Mouse (Mus musculus) G1E (cell line): ENCODE results near the gene Camkmt.

Experiments
- CTCF ChIP-seq: IDR thresholded peaks from 2 replicates; pipeline ENCODE4 v1.5.1; 2012; ENCODE audit warnings: low read depth, low read length, inconsistent platforms, mixed read lengths
- GATA1 ChIP-seq: IDR thresholded peaks from 2 replicates; pipeline ENCODE4 v1.6.1; 2012; ENCODE audit warnings: borderline replicate concordance, low read length, inconsistent platforms, mixed read lengths
- POLR2AphosphoS5 ChIP-seq: IDR thresholded peaks from 2 replicates; pipeline ENCODE4 v1.6.1; 2012; ENCODE audit warnings: low read depth, low read length, inconsistent platforms; ENCODE audit not compliant: insufficient replicate concordance

- no peak for TF ChIP-seq CTCF
- TF ChIP-seq POLR2AphosphoS5 = no peak
- no peak for TF ChIP-seq GATA1
Measured at GRCm38 (mm10) chr17:85080781-85081180, 9.6 kb upstream of the Camkmt start.
